Mouse (Mus musculus) lung, postnatal 14 days (tissue): ENCODE data around the gene Agbl4.
A peak's percentile ranks its signal among the peaks of the same experiment; 100 is the strongest.

Experiments
- DNase-seq: peaks from one replicate; pipeline ENCODE4 v3.0.0; 2021

Agbl4 gene

GRCm38 (mm10) chr4:111410731-111411130 is 1013.3 kb downstream of the Agbl4 start:
- no peak for DNase-seq

- DNase-seq = no peak
These were observed 1016.9 kb downstream of the Agbl4 start for GRCm38 (mm10) chr4:111414399-111414798.

- peak; percentile 68 for DNase-seq
These were observed 1017.5 kb downstream of the Agbl4 start, which contains the start of gene Bend5 for GRCm38 (mm10) chr4:111414818-111415488. Bend5 (plus strand) TSS chr4:111415006.

GRCm38 (mm10) chr4:111416126-111416525 is 1018.7 kb downstream of the Agbl4 start:
- DNase-seq = no peak

- no peak for DNase-seq
These were observed 1019.1 kb downstream of the Agbl4 start for GRCm38 (mm10) chr4:111416551-111416950.

- no peak for DNase-seq
These were observed 1020.3 kb downstream of the Agbl4 start for GRCm38 (mm10) chr4:111417716-111418115.

GRCm38 (mm10) chr4:111419476-111419875 is 1022.0 kb downstream of the Agbl4 start:
- DNase-seq = no peak

GRCm38 (mm10) chr4:111420031-111420430 is 1022.6 kb downstream of the Agbl4 start:
- peak; percentile 17 for DNase-seq

GRCm38 (mm10) chr4:111420955-111421354 is 1023.5 kb downstream of the Agbl4 start:
- no peak for DNase-seq

- no peak for DNase-seq
These were observed 1024.3 kb downstream of the Agbl4 start for GRCm38 (mm10) chr4:111421785-111422184.

GRCm38 (mm10) chr4:111424371-111424950 is 1027.0 kb downstream of the Agbl4 start:
- no peak for DNase-seq

GRCm38 (mm10) chr4:111425170-111425569 is 1027.7 kb downstream of the Agbl4 start:
- DNase-seq = no peak

GRCm38 (mm10) chr4:111431186-111431585 is 1033.7 kb downstream of the Agbl4 start:
- DNase-seq = peak; percentile 17

GRCm38 (mm10) chr4:111432013-111432412 is 1034.6 kb downstream of the Agbl4 start:
- no peak for DNase-seq

GRCm38 (mm10) chr4:111432417-111432816 is 1035.0 kb downstream of the Agbl4 start:
- no peak for DNase-seq

GRCm38 (mm10) chr4:111441709-111442108 is 1044.2 kb downstream of the Agbl4 start:
- DNase-seq = no peak

GRCm38 (mm10) chr4:111442435-111443238 is 1045.2 kb downstream of the Agbl4 start:
- peak; percentile 70 for DNase-seq

- DNase-seq = no peak
These were observed 1046.6 kb downstream of the Agbl4 start for GRCm38 (mm10) chr4:111443906-111444615.

- no peak for DNase-seq
These were observed 1047.2 kb downstream of the Agbl4 start for GRCm38 (mm10) chr4:111444616-111445160.

GRCm38 (mm10) chr4:111447918-111448317 is 1050.5 kb downstream of the Agbl4 start:
- no peak for DNase-seq

- no peak for DNase-seq
These were observed 1051.1 kb downstream of the Agbl4 start for GRCm38 (mm10) chr4:111448586-111448985.

- DNase-seq = no peak
These were observed 1052.2 kb downstream of the Agbl4 start for GRCm38 (mm10) chr4:111449442-111450199.
